In genomic region chr7:16119569-16120261, GRCm38 (mm10) we compare ENCODE assay signal across 8 mouse cellular contexts. TPM values are rescaled to one million over a fixed set of nuclear protein-coding genes. Genes with fewer than 3 reads are reported as not detected.
A peak's percentile ranks its signal among the peaks of the same experiment; 100 is the strongest.
DNase-seq lines count a peak whose midpoint lies in the region; ATAC-seq and TF ChIP-seq lines count a peak whose summit lies in the region.

Gene Kptn, plus strand, starts transcription at chr7:16119895.

- ATAC-seq in frontal cortex, adult (ENCODE audit: low TSS enrichment), result peak; percentile 50
- peak; percentile 93 for ATAC-seq in lung, postnatal 0 days

- H3K4me3 ChIP-seq in hindbrain, embryonic 10.5 days, result peak within 1 kb of the TSS; percentile 66
- H3K4me3 ChIP-seq in lung, postnatal 0 days (ENCODE audit: low read depth, low read length), result peak within 1 kb of the TSS; percentile 86

- peak within 1 kb of the TSS; percentile 95 for H3K27ac ChIP-seq in hindbrain, embryonic 10.5 days
- peak within 1 kb of the TSS; percentile 73 for H3K27ac ChIP-seq in lung, postnatal 0 days (ENCODE audit: low read length)

- peak within 1 kb of the TSS; percentile 53 for H3K4me2 ChIP-seq in lung, postnatal 0 days (replicated peaks; ENCODE audit: low read depth, low read length)

- H3K4me1 ChIP-seq in hindbrain, embryonic 10.5 days (replicated peaks), result peaks cover 18% of the 10 kb centered on the region
- peaks cover 5% of the 10 kb centered on the region; the same call in 1 of the 2 replicates for H3K4me1 ChIP-seq in lung, postnatal 0 days (ENCODE audit: insufficient read depth, low read depth, low read length)

- H3K36me3 ChIP-seq in hindbrain, embryonic 10.5 days, result peaks cover 46% of the 10 kb centered on the region
- H3K36me3 ChIP-seq in lung, postnatal 0 days (ENCODE audit: insufficient read depth, low read length), result peaks cover 9% of the 10 kb centered on the region

- 1% methylated on average over 33 of the region's 33 CpGs for WGBS in hindbrain, embryonic 10.5 days
- WGBS in lung, postnatal 0 days, result 1% methylated on average over 33 of the region's 33 CpGs

- peak; percentile 93 for TF ChIP-seq CTCF in lung, postnatal 0 days (IDR thresholded peaks at IDR 0.05)

- no peak for TF ChIP-seq EP300 in lung, postnatal 0 days (IDR thresholded peaks at IDR 0.05)

- peak; percentile 89 for DNase-seq in MN1 (ENCODE audit: low spot score)
- peak; percentile 95 for DNase-seq in cerebellum, adult 9-10 months
- peak; percentile 92 for DNase-seq in hindbrain, embryonic 10.5 days (ENCODE audit: low spot score)
- peak; percentile 91 for DNase-seq in layer of hippocampus, adult 9-11 months
- peak; percentile 95 for DNase-seq in lung, postnatal 0 days (ENCODE audit: low spot score)
- peak; percentile 93 for DNase-seq in ovary, postnatal 14 days (ENCODE audit: low spot score)
- DNase-seq in thymus, postnatal 14 days, result peak; percentile 89

- H3K27me3 ChIP-seq in hindbrain, embryonic 10.5 days (ENCODE audit: insufficient read depth, poor library complexity, severe bottlenecking), result no peaks in the 10 kb centered on the region
- H3K27me3 ChIP-seq in lung, postnatal 0 days (replicated peaks; ENCODE audit: insufficient read depth, low read length), result no peaks in the 10 kb centered on the region

- H3K9ac ChIP-seq in lung, postnatal 0 days (replicated peaks; ENCODE audit: low read depth), result peak within 1 kb of the TSS; percentile 34; the same call in 1 of the 2 replicates

- no peaks in the 10 kb centered on the region for H3K9me3 ChIP-seq in hindbrain, embryonic 10.5 days
- H3K9me3 ChIP-seq in lung, postnatal 0 days (ENCODE audit: low read length), result no peaks in the 10 kb centered on the region

RNA-seq across cellular contexts. Expression of gene Kptn, which starts in this region (rescaled TPM):
- 27.0 and 30.5 TPM in 2 replicates for polyA plus RNA-seq in hindbrain, embryonic 10.5 days (2016; fragmentation: Nextera tagmentation; extraction: Ambion mirVana)
- 14.2 and 15.0 TPM in 2 replicates for polyA plus RNA-seq in lung, postnatal 0 days (2015; fragmentation: Nextera tagmentation; extraction: Ambion mirVana)

Comparison
In these comparisons a context has a peak if more than half of its experiments do, and no peak if none do; other contexts are left out.
1. Peak in every context shown above with its lines: DNase-seq, ATAC-seq, H3K4me3 ChIP-seq and H3K27ac ChIP-seq.